Mouse (Mus musculus) 3T3-L1 (cell line): ENCODE data around the gene Olfr766-ps1.
"Not testable (repeated sequence)": the region's sequence is repeated elsewhere in the genome, so short reads cannot be mapped to it uniquely, and the experiment has no call there.

Experiments used
- DNase-seq: peaks from one replicate; pipeline ENCODE4 v3.0.0-alpha.2; 2015; ENCODE audit warnings: low read depth, low spot score

The Olfr766-ps1 gene

DNA sequence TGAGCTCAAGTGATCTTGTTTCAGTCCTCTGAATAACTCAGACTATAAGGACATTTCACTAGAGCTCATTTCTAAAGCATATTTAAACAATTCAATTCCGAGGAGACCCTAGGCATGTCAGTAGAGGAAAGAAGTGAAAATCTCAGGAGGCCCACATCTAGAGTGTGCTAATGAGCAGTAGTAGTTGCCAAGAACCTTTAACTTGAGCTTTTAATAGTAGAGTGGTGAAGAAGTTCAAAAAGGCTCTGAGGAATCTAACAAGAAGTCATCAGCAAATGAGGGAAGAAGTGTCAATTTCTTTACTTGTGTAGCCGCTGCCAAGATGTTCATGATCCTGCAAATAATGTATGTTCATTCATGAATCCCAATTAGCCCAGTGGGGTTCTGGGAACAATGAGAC lies at the start of gene Olfr766-ps1:
Olfr766-ps1 (minus strand) TSS at position 101 of the 400 bp plus-strand sequence.
- no peak for DNase-seq

DNA sequence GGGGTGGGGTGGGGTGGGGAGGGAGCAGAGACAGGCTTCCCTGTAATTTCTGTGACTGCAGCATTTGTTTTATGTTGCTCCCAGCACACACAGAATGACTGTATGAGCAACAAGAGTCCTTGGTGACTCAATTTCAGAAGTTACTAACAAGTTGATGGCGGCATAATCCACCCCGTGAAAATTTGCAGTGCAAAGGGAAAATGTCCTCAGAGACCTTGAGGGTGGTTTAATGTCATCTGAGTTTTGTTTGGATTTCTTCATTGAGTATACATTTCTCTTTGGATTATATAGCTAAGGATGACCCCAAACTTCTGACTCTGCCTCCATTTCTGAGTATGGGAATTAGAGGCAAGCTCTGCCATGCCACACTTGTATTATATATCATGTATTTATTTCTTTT lies 49.0 kb upstream of the Olfr766-ps1 start, which contains the start of gene Olfr769:
Olfr769 (minus strand) TSS at position 101 of the 400 bp plus-strand sequence.
- DNase-seq = no peak

DNA sequence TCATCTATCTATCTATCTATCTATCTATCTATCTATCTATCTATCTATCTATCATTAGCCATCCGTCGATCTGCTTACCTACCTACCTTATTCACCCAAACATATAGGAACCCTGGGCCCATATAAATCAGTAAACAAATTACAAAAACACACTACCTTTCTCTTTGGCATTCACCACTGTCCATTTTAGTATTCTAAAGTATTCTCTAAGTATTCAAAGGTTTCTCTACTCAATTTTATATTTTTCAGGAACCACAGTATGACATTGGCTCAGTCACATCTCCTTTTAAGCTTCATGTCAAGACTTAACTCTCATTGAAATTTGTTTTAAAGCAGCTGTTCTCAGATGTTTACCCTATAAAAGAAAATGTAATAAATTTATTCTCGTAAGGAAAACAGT lies 46.4 kb upstream of the Olfr766-ps1 start:
- no peak for DNase-seq

DNA sequence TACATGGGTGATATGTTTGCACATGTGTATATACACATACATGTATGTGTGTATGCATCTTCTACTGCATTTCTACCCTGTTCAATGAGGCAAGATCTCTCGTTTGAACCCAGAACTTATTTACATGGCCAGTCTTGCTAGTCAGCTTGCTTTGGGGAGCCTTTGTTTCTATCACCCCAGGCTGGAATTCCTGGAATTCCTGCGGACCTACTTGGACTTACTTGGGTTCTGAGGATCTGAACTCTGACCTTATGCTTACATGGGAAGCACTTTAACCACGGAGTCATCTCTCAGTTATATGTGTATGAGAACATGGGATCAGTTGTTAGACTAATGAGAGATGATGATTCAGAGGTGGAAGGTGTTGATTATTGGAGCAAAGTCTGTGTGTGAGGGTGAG lies 32.5 kb upstream of the Olfr766-ps1 start:
- peak; percentile 52 for DNase-seq

DNA sequence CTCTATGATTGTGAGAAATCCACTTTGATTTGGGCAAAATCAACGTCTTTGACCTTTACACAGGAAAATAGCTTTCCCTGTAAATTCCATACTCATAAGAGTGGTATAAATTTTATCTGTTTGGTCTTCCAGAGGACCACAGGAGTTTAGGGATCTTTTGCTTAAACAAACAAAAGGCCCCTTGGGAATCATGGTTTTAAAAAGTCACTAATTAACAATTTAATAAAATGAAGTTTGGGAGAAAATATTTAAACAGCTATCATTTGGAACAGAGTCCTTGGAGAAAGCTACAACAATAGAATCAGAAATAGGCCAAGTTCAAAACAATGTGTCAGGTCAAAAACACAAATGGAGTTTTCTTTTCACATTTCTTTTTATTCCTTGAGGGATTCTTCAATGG lies 30.5 kb upstream of the Olfr766-ps1 start, which contains the start of gene Olfr768:
Olfr768 (minus strand) TSS at position 101 of the 400 bp plus-strand sequence.
- DNase-seq = no peak

DNA sequence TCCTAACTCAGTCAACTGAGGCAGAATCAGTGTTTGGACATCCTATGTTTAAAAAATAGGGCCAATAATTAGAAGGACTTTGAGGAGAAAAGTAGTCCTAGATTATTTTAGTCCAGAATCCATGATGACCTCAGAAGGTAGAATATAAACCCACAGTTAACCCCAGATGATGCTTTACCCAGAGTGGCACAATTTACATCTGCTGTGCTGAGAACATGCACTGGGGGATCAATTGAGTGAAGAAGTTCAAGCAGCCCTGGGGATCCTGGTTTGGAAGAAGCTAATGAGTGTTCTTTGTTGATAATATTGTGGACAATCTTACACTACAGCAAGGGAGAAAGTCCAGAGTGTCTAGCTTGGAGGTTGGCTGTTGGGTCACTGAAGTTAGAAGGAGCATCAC lies 14.0 kb upstream of the Olfr766-ps1 start, which contains the start of gene Olfr767:
Olfr767 (minus strand) TSS at position 101 of the 400 bp plus-strand sequence.
- not testable (repeated sequence) for DNase-seq

DNA sequence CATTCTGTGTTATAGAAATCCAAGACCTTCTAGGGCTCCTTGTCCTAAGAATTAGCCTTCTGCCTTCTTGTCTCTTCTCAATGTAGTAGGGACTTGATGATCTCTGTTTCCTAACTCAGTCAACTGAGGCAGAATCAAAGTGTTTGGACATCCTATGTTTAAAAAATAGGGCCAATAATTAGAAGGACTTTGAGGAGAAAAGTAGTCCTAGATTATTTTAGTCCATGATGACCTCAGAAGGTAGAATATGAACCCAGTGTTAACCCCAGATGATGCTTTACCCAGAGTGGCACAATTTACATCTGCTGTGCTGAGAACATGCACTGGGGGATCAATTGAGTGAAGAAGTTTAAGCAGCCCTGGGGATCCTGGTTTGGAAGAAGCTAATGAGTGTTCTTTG lies 18.9 kb downstream of the Olfr766-ps1 start, which contains the start of gene Olfr765:
Olfr765 (minus strand) TSS at position 101 of the 400 bp plus-strand sequence.
- not testable (repeated sequence) for DNase-seq

DNA sequence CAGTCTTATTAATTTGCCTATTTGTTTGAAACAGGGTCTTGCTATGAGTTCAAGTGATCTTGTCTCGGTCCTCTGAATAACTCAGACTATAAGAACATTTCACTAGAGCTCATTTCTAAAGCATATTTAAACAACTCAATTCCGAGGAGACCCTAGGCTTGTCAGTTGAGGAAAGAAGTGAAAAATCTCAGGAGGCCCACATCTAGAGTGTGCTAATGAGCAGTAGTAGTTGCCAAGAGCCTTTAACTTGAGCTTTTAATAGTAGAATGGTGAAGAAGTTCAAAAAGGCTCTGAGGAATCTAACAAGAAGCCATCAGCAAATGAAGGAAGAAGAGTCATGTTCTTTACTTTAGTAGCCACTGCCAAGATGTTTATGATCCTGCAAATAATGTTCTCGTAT lies 29.0 kb downstream of the Olfr766-ps1 start, which contains the start of gene Olfr764-ps1:
Olfr764-ps1 (minus strand) TSS at position 101 of the 400 bp plus-strand sequence.
- no peak for DNase-seq

DNA sequence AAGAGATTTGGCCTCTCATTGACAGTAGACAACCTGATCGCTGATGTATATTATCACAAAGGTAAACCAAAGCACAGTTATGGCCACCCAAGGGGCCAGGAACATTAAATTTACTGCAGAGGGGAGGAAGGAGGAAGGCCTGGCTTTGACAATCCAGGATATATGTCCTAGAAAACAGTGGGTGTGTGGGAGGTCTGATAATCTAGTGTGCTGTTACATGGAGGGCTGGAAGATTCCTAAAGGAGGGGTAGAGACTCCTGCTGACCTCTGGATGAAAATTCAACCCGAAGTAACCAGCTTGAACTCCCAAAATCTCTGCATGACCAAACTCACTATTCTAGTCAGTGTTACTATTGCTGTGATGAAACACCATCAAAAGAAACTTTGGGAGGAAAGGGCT lies 40.4 kb downstream of the Olfr766-ps1 start:
- DNase-seq = no peak

DNA sequence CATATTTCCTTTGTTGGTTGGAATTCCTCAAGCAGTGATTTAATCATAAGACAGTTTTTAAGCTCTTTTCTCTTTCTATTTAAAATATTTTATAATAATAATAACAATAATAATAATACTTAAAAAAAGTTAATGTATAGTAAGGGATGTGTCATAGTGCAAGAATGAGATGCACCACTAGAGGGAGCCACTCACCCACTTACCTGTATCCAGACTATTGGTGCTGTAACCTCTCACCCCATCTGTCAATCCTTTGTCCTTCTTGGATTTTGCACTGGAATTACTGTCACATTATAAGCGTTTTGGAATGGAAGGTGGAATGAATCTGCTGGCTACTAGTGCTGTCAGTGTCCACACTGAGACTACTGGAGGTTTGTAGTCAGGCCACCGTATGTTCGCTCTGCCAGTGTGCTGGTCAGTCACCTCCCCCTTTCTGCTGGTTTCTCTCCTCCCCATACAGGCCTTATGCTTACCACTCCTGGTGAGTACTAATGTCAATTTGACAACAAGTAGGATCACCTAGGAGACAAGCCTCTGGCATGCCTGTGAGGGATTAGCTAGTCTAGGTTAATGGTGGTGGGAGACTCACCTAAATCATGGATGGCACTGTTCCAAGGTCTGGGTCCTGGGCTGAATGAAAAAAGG lies 42.6 kb downstream of the Olfr766-ps1 start:
- DNase-seq = peak; percentile 83

DNA sequence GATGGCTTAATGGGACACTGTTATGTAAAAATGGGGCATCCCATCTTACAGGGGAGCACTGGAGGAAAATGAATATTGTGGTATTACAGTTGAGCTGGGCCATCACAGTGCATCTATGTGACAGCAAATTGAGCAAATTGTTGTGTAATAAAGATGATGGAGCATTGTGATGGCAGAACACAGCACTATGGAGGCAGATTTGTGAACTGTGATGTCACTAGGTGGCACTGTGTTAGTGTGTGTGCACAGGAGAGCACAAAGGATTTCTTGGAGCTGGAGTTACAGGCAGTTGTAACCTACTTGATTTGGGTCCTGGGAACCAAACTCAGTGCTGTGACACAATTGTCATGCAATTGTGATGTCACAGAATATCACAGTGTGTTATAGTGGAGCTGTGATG lies 45.5 kb downstream of the Olfr766-ps1 start:
- DNase-seq = peak; percentile 14

DNA sequence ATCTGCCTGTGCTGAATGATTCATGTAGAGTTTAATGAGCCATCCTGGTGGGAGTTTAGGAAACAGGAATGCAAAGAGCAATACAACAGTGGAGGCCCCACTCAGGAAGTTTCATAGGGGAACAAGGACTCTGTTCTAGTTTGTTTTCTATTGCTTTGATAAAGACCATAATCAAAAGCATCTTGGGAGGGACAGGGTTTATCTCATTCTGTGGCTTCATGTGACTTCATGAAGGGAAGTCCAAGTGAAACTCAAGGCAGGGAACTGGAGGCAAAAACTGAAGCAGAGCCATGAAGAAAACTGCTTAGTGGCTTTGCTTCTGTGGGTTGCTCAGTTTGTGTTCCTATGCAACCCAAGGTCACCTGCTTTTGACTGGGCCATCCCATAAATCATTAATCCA lies 54.3 kb downstream of the Olfr766-ps1 start:
- no peak for DNase-seq
